Mouse (Mus musculus): ENCODE data around the gene Rbfox2. TPM values are rescaled to one million over a fixed set of nuclear protein-coding genes. Genes with fewer than 3 reads are reported as not detected.
"Not testable (repeated sequence)": the region's sequence is repeated elsewhere in the genome, so short reads cannot be mapped to it uniquely, and the experiment has no call there.

The Rbfox2 gene
- polyA plus RNA-seq, 1 experiment from 2014 or later, result 76.2 TPM

GRCm38 (mm10) chr15:77069019-77069418, 237.8 kb downstream of the Rbfox2 start:
- H3K4me1 ChIP-seq, result peaks cover 42% of the 10 kb centered on the region
- no peaks in the 10 kb centered on the region for H3K36me3 ChIP-seq
- WGBS, result 67% methylated on average over 3 of the region's 3 CpGs
- H3K27ac ChIP-seq, result peak overlapping the region; percentile 80
- no peak overlapping the region for H3K4me3 ChIP-seq
- no peaks in the 10 kb centered on the region for H3K27me3 ChIP-seq (ENCODE audit: insufficient read depth, poor library complexity, severe bottlenecking)
- no peak for DNase-seq (ENCODE audit: low spot score)
- H3K9me3 ChIP-seq, result no peaks in the 10 kb centered on the region

GRCm38 (mm10) chr15:77068439-77068861, 238.4 kb downstream of the Rbfox2 start:
- peaks cover 42% of the 10 kb centered on the region for H3K4me1 ChIP-seq
- 44% methylated on average over 3 of the region's 3 CpGs for WGBS
- no peaks in the 10 kb centered on the region for H3K27me3 ChIP-seq (ENCODE audit: insufficient read depth, poor library complexity, severe bottlenecking)
- H3K36me3 ChIP-seq, result no peaks in the 10 kb centered on the region
- DNase-seq (ENCODE audit: low spot score), result peak; percentile 82
- H3K27ac ChIP-seq, result peak overlapping the region; percentile 80
- H3K9me3 ChIP-seq, result no peaks in the 10 kb centered on the region
- H3K4me3 ChIP-seq, result no peak overlapping the region

GRCm38 (mm10) chr15:77066233-77066632, 240.6 kb downstream of the Rbfox2 start:
- peak overlapping the region; percentile 36; the same call in 1 of the 2 replicates for H3K27ac ChIP-seq
- DNase-seq (ENCODE audit: low spot score), result no peak
- no peaks in the 10 kb centered on the region for H3K27me3 ChIP-seq (ENCODE audit: insufficient read depth, poor library complexity, severe bottlenecking)
- no peaks in the 10 kb centered on the region for H3K9me3 ChIP-seq
- H3K4me1 ChIP-seq, result peaks cover 32% of the 10 kb centered on the region
- no peak overlapping the region for H3K4me3 ChIP-seq
- no peaks in the 10 kb centered on the region for H3K36me3 ChIP-seq
- WGBS, result 47% methylated on average over 6 of the region's 6 CpGs

GRCm38 (mm10) chr15:77065259-77065852, 241.4 kb downstream of the Rbfox2 start:
- 76% methylated on average over 6 of the region's 6 CpGs for WGBS
- H3K4me1 ChIP-seq, result peaks cover 25% of the 10 kb centered on the region

GRCm38 (mm10) chr15:77062746-77063145, 244.1 kb downstream of the Rbfox2 start:
- Histone ChIP-seq H3K27ac (no peak overlapping the region), H3K4me1 (peaks cover 15% of the 10 kb centered on the region; the same call in 1 of the 2 replicates), H3K4me3 (no peak overlapping the region), H3K9me3 (no peaks in the 10 kb centered on the region), H3K36me3 (no peaks in the 10 kb centered on the region), H3K27me3 (ENCODE audit: insufficient read depth, poor library complexity, severe bottlenecking) (no peaks in the 10 kb centered on the region)
- no peak for DNase-seq (ENCODE audit: low spot score)

More at GRCm38 (mm10) chr15:77065259-77065852, 241.4 kb downstream of the Rbfox2 start:
- H3K4me3 ChIP-seq, result no peak overlapping the region
- no peak for DNase-seq (ENCODE audit: low spot score)
- no peak overlapping the region for H3K27ac ChIP-seq
- H3K27me3 ChIP-seq (ENCODE audit: insufficient read depth, poor library complexity, severe bottlenecking), result no peaks in the 10 kb centered on the region
- no peaks in the 10 kb centered on the region for H3K36me3 ChIP-seq
- no peaks in the 10 kb centered on the region for H3K9me3 ChIP-seq

GRCm38 (mm10) chr15:77059416-77059815, 247.4 kb downstream of the Rbfox2 start:
- 88% methylated on average over 4 of the region's 4 CpGs for WGBS
- H3K27ac ChIP-seq; H3K4me3 ChIP-seq; H3K36me3 ChIP-seq; H3K9me3 ChIP-seq; DNase-seq (ENCODE audit: low spot score); H3K27me3 ChIP-seq (ENCODE audit: insufficient read depth, poor library complexity, severe bottlenecking): not testable (repeated sequence)
- H3K4me1 ChIP-seq, result peaks cover 40% of the 10 kb centered on the region

GRCm38 (mm10) chr15:77058566-77058965, 248.2 kb downstream of the Rbfox2 start:
- no peaks in the 10 kb centered on the region for H3K9me3 ChIP-seq
- no peaks in the 10 kb centered on the region for H3K36me3 ChIP-seq
- no peak overlapping the region for H3K4me3 ChIP-seq
- DNase-seq (ENCODE audit: low spot score), result no peak
- no peak overlapping the region for H3K27ac ChIP-seq
- no peaks in the 10 kb centered on the region for H3K27me3 ChIP-seq (ENCODE audit: insufficient read depth, poor library complexity, severe bottlenecking)
- peaks cover 47% of the 10 kb centered on the region for H3K4me1 ChIP-seq

- Histone ChIP-seq H3K36me3 (no peaks in the 10 kb centered on the region), H3K27me3 (ENCODE audit: insufficient read depth, poor library complexity, severe bottlenecking) (no peaks in the 10 kb centered on the region), H3K9me3 (no peaks in the 10 kb centered on the region), H3K27ac (peak overlapping the region; percentile 85), H3K4me1 (peaks cover 42% of the 10 kb centered on the region), H3K4me3 (no peak overlapping the region)
- 34% methylated on average over 3 of the region's 3 CpGs for WGBS
- DNase-seq (ENCODE audit: low spot score), result no peak
These were observed 250.1 kb downstream of the Rbfox2 start for GRCm38 (mm10) chr15:77056791-77057051.

- H3K4me3 ChIP-seq, result no peak overlapping the region
- 10% methylated on average over 6 of the region's 6 CpGs for WGBS
- peak; percentile 85 for DNase-seq (ENCODE audit: low spot score)
- no peaks in the 10 kb centered on the region for H3K36me3 ChIP-seq
- H3K9me3 ChIP-seq, result no peaks in the 10 kb centered on the region
- peak overlapping the region; percentile 85 for H3K27ac ChIP-seq
- no peaks in the 10 kb centered on the region for H3K27me3 ChIP-seq (ENCODE audit: insufficient read depth, poor library complexity, severe bottlenecking)
- H3K4me1 ChIP-seq, result peaks cover 42% of the 10 kb centered on the region
These were observed 250.6 kb downstream of the Rbfox2 start for GRCm38 (mm10) chr15:77056001-77056790.

GRCm38 (mm10) chr15:77054611-77055175, 252.1 kb downstream of the Rbfox2 start:
- no peaks in the 10 kb centered on the region for H3K9me3 ChIP-seq
- peak overlapping the region; percentile 85 for H3K27ac ChIP-seq
- H3K36me3 ChIP-seq, result no peaks in the 10 kb centered on the region
- H3K4me3 ChIP-seq, result no peak overlapping the region
- H3K27me3 ChIP-seq (ENCODE audit: insufficient read depth, poor library complexity, severe bottlenecking), result no peaks in the 10 kb centered on the region
- DNase-seq (ENCODE audit: low spot score), result no peak
- H3K4me1 ChIP-seq, result peaks cover 42% of the 10 kb centered on the region
- WGBS, result 70% methylated on average over 5 of the region's 5 CpGs

- no peak for DNase-seq (ENCODE audit: low spot score)
- peaks cover 45% of the 10 kb centered on the region for H3K4me1 ChIP-seq
- no peak overlapping the region for H3K4me3 ChIP-seq
- H3K27me3 ChIP-seq (ENCODE audit: insufficient read depth, poor library complexity, severe bottlenecking), result no peaks in the 10 kb centered on the region
- 0 out of 2 replicates have a peak overlapping the region, but pooled peaks have one; percentile 11 for H3K27ac ChIP-seq
- no peaks in the 10 kb centered on the region for H3K36me3 ChIP-seq
- H3K9me3 ChIP-seq, result no peaks in the 10 kb centered on the region
- 74% methylated on average over 1 of the region's 1 CpGs for WGBS
These were observed 253.8 kb downstream of the Rbfox2 start for GRCm38 (mm10) chr15:77053021-77053420.

GRCm38 (mm10) chr15:77052176-77052575, 254.6 kb downstream of the Rbfox2 start:
- no peak for DNase-seq (ENCODE audit: low spot score)
- no peaks in the 10 kb centered on the region for H3K27me3 ChIP-seq (ENCODE audit: insufficient read depth, poor library complexity, severe bottlenecking)
- WGBS, result 49% methylated on average over 1 of the region's 1 CpGs
- H3K9me3 ChIP-seq, result no peaks in the 10 kb centered on the region
- no peaks in the 10 kb centered on the region for H3K36me3 ChIP-seq
- no peak overlapping the region for H3K4me3 ChIP-seq
- peaks cover 38% of the 10 kb centered on the region for H3K4me1 ChIP-seq
- no peak overlapping the region for H3K27ac ChIP-seq

GRCm38 (mm10) chr15:77050570-77050969, 256.2 kb downstream of the Rbfox2 start, which contains the start of gene Mb:
Mb (minus strand) TSS chr15:77050670.
- DNase-seq (ENCODE audit: low spot score), result no peak
- no peaks in the 10 kb centered on the region for H3K36me3 ChIP-seq
- 85% methylated on average over 10 of the region's 10 CpGs for WGBS
- peak within 1 kb of the TSS; percentile 31; the same call in 1 of the 2 replicates for H3K27ac ChIP-seq
- peaks cover 30% of the 10 kb centered on the region for H3K4me1 ChIP-seq
- no peaks in the 10 kb centered on the region for H3K9me3 ChIP-seq
- H3K27me3 ChIP-seq (ENCODE audit: insufficient read depth, poor library complexity, severe bottlenecking), result no peaks in the 10 kb centered on the region
- no peak within 1 kb of the TSS for H3K4me3 ChIP-seq
